Mouse (Mus musculus) right cerebral cortex, postnatal 36 days (tissue): ENCODE measurements around the gene Pdlim4.
"Not testable (repeated sequence)": the region's sequence is repeated elsewhere in the genome, so short reads cannot be mapped to it uniquely, and the experiment has no call there.

Experiments
- DNase-seq, 2 experiments: peaks; one replicate each; pipeline ENCODE4 v3.0.0; 2022; ENCODE audit warnings: low spot score in 2 of 2, mixed read lengths in 1 of 2

Pdlim4 gene

GRCm38 (mm10) chr11:54018893-54019732 lies 49.7 kb downstream of the Pdlim4 start:
- DNase-seq, result no peak

GRCm38 (mm10) chr11:54017596-54017995 lies 51.2 kb downstream of the Pdlim4 start:
- DNase-seq, result no peak

GRCm38 (mm10) chr11:54016051-54016450 lies 52.8 kb downstream of the Pdlim4 start:
- no peak for DNase-seq

DNA sequence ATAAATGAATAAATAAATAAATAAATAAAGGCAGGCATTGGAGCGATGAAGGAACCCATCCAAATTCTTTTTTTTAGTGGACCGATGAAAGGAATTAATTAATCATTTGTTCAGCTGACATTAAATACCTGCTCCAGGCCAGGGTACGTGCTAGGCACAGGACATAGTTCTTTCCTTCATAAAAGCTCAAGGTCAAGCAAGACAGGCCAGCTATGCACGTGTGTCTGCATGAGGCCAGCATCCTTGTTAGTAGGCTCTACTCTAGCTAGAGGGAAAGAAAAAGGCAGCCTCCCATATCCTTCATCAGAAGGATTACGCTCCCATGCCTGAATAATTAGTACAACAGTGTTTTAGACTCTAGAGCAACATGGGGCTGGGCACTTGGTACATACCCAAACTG lies 55.9 kb downstream of the Pdlim4 start:
- no peak for DNase-seq

- no peak for DNase-seq
Measured at GRCm38 (mm10) chr11:54011255-54011654, 57.6 kb downstream of the Pdlim4 start.

DNA sequence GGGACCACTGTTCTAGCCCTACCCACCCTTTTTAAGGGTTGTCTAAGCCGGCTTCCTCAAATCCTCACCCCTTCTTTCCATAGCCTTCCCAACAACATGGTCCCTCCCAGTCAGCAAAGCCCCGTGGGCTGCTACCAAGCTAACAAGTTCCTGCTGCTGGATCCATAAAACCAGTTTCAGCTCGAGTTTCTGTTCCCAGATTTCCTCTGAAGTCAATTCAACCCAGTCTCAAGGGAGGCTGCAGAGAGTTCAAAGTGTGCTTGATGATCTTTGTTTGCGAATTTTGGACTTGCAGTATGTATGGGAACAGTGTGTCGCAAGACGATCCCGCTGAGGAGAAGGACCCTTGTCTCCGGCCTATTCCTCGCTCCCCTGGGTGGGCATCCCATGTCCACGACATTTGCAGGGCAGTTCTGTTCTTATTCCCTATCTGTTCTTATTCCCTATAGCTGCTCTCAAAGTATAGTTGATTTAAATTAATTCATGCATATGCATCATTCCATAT lies 60.3 kb downstream of the Pdlim4 start:
- no peak for DNase-seq

DNA sequence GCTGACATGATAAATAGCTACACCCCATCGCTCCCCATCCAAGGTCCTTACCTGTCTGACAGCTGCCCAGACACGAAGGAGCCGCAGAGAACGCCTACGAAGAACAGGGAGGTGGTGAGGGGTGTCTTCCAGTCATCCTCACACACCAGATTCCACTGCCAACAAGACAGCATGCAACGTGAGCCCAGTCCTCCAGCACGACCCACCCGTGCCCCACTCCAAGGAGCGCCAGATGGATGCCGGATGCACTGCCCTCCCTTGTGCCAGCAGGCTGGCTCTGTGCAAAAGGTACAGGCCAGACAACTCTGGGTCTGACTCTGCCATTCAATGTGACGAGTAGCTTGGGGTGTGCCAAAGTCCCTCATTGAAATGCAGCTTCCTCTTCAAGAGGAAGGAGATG lies 61.1 kb downstream of the Pdlim4 start:
- DNase-seq, result no peak

DNA sequence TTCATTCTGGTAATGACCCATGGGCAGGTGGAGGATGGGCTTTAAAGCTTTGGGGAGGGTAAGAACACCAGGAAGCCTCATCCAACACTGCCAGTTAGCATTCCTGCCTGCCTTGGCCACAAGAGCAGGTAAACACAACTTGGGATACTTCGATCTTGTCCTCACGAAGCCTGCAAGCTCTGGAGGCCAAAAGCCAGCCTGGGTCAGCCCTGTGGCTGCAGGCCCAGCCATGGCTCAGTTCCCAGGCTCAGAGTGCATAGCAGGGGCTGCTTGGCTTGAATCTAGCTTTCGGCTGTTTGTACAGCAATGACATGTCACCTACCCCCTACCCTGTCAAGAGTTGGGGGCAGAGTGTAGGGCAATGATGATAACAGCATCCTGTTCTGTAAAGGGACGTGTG lies 61.9 kb downstream of the Pdlim4 start:
- no peak for DNase-seq

DNA sequence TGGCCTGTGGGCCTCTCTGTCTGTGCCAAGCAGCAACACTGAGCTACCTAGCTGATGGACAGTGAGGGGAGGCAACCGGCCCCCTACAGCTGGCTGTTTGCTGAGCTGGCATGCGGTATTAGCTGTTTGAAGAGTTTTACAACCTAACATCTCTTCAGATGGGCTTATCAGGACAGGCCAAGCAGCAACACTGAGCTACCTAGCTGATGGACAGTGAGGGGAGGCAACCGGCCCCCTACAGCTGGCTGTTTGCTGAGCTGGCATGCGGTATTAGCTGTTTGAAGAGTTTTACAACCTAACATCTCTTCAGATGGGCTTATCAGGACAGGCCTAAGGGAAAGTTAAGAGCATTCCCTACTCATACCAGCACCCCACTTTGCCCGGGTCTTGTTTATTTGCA lies 62.5 kb downstream of the Pdlim4 start:
- not testable (repeated sequence) for DNase-seq
